Mouse (Mus musculus): ENCODE results near the gene Taf5.

The Taf5 gene

GRCm38 (mm10) chr19:47067096-47067882, at the start of gene Taf5:
TSS of gene Taf5 (plus strand) at chr19:47067746.
- DNase-seq (ENCODE audit: low spot score): peak; percentile 98

- DNase-seq (ENCODE audit: low spot score): no peak
Observed at GRCm38 (mm10) chr19:47017831-47018230, 49.7 kb upstream of the Taf5 start.

- no peak for DNase-seq (ENCODE audit: low spot score)
Observed at GRCm38 (mm10) chr19:47018330-47018729, 49.2 kb upstream of the Taf5 start.

- no peak for DNase-seq (ENCODE audit: low spot score)
Observed at GRCm38 (mm10) chr19:47019326-47019725, 48.2 kb upstream of the Taf5 start.

GRCm38 (mm10) chr19:47022709-47023108, 44.8 kb upstream of the Taf5 start:
- no peak for DNase-seq (ENCODE audit: low spot score)

- no peak for DNase-seq (ENCODE audit: low spot score)
Observed at GRCm38 (mm10) chr19:47023546-47023945, 44.0 kb upstream of the Taf5 start.

GRCm38 (mm10) chr19:47024954-47025353, 42.6 kb upstream of the Taf5 start:
- peak; percentile 38 for DNase-seq (ENCODE audit: low spot score)

- no peak for DNase-seq (ENCODE audit: low spot score)
Observed at GRCm38 (mm10) chr19:47026513-47026912, 41.0 kb upstream of the Taf5 start.

- DNase-seq (ENCODE audit: low spot score): no peak
Observed at GRCm38 (mm10) chr19:47029796-47030195, 37.8 kb upstream of the Taf5 start.

- no peak for DNase-seq (ENCODE audit: low spot score)
Observed at GRCm38 (mm10) chr19:47031770-47032169, 35.8 kb upstream of the Taf5 start.

- no peak for DNase-seq (ENCODE audit: low spot score)
Observed at GRCm38 (mm10) chr19:47034916-47035315, 32.6 kb upstream of the Taf5 start.

GRCm38 (mm10) chr19:47036596-47036995, 30.9 kb upstream of the Taf5 start:
- no peak for DNase-seq (ENCODE audit: low spot score)

- DNase-seq (ENCODE audit: low spot score): no peak
Observed at GRCm38 (mm10) chr19:47040720-47041473, 26.6 kb upstream of the Taf5 start.

GRCm38 (mm10) chr19:47043608-47044007, 23.9 kb upstream of the Taf5 start:
- DNase-seq (ENCODE audit: low spot score): peak; percentile 10

- no peak for DNase-seq (ENCODE audit: low spot score)
Observed at GRCm38 (mm10) chr19:47046343-47046742, 21.2 kb upstream of the Taf5 start.

GRCm38 (mm10) chr19:47047236-47047833, 20.2 kb upstream of the Taf5 start:
- no peak for DNase-seq (ENCODE audit: low spot score)

GRCm38 (mm10) chr19:47049061-47049460, 18.5 kb upstream of the Taf5 start:
- no peak for DNase-seq (ENCODE audit: low spot score)

GRCm38 (mm10) chr19:47049840-47050239, 17.7 kb upstream of the Taf5 start:
- no peak for DNase-seq (ENCODE audit: low spot score)

- DNase-seq (ENCODE audit: low spot score): peak; percentile 81
Observed at GRCm38 (mm10) chr19:47050271-47051032, 17.1 kb upstream of the Taf5 start, which contains the start of gene Pcgf6. TSS of gene Pcgf6 (minus strand) at chr19:47050906.

- no peak for DNase-seq (ENCODE audit: low spot score)
Observed at GRCm38 (mm10) chr19:47052927-47053326, 14.6 kb upstream of the Taf5 start.

GRCm38 (mm10) chr19:47053471-47053870, 14.1 kb upstream of the Taf5 start:
- DNase-seq (ENCODE audit: low spot score): no peak

- DNase-seq (ENCODE audit: low spot score): no peak
Observed at GRCm38 (mm10) chr19:47057684-47058083, 9.9 kb upstream of the Taf5 start.
